Mouse (Mus musculus): Measurements from ENCODE around the gene Rora. TPM values are rescaled to one million over a fixed set of nuclear protein-coding genes. Genes with fewer than 3 reads are reported as not detected.

Rora gene
- total RNA-seq, 2 experiments from 2014 or later = 0.38 to 2.1 TPM

DNA sequence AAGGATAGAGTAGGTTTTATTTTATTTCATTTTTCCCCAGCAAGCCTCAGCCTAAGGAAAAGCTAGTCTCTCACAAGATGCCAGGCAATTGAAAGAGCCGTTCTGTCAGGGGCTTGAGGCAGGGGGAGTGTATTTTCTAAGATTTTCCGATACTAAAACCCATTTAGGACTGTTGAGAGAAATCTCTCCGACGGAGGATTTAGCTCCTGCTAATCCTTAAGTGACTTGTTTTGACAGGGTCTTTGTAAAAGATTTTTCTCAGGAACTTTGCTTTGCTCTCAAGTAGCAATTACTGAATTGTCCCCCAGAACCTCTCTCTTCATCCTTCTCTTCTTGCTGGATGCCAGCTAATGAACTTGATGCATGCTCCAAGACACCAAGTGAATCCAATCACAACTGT, 323.3 kb downstream of the Rora start:
- no peak for ATAC-seq (replicated peaks; ENCODE audit: low FRiP score, poor library complexity, severe bottlenecking)

DNA sequence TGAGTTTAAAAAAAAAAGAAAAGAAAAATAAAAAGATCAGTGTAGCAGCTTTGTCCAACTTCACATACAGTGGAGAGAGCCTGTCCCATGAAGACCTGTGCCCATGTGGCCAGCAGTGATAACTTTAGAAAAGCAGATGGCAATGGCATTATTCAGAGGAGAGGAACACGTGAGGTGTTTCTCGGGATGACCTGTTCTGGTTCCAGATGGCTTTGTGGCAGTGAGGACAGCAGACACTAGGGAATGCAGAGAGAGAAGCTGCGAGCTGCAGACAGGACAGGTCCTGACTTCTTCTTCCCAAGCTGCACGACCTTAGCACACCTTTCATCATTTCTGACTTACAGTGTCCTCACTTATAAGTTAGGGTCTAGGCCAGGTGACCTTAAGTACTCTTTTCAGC, 325.1 kb downstream of the Rora start:
- no peak for ATAC-seq (replicated peaks; ENCODE audit: low FRiP score, poor library complexity, severe bottlenecking)

DNA sequence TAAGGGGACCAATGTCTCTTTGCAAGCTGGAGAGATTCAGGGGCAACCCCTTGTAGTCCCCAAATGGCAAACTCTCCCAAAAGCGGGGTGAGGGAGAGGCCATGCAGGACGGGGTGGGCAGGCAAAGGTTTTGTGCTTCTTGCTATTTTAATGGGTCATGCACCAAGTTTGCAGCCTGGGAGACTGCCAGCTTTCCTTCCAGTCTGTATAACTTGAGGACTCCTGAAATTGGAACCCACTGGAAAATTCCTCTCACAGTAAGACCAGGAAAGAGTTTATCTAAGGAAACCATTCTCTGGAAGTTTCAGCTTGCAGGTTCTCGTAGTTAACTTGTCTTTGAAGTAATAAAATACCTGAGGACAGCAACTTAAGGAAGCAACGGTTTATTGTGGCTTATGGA, 326.5 kb downstream of the Rora start:
- ATAC-seq (replicated peaks; ENCODE audit: low FRiP score, poor library complexity, severe bottlenecking) = no peak

DNA sequence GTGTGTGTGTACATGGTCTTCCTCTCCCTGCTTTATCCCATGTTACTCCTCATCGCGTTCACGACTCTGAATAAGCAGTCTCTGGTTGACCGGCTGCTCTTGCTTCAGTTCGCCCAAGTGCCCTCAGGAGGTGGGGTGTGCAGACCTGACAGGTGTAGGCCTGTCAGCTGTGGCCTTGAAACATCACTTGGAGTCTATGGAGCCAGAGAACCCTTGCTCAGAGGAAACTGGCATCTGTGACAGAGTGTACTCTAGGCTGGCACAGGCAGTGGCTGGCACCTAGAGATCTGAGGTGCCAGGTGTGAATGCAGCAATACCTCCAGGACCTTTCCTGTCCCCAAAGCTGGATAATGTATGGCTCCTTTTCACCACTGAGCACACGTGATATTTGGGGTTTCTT, 331.5 kb downstream of the Rora start:
- ATAC-seq (replicated peaks; ENCODE audit: low FRiP score, poor library complexity, severe bottlenecking) = no peak

DNA sequence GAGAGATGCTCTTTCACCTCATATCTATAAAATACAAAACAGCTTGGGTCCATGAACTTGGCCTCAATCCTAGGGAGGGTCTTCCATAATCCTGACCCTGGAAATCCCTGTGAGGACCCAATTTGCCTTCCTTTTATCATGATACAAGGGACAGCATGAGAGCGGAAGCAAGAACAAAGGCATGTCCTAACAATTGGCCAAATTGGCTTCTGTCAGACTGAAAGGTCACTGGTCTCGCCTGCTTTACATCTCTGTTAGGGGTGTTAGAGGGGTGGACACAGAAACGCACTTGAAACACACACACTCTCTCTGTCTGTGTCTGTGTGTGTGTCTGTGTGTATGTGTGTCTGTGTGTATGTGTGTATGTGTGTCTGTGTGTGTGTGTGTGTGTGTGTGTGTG, 332.2 kb downstream of the Rora start:
- no peak for ATAC-seq (replicated peaks; ENCODE audit: low FRiP score, poor library complexity, severe bottlenecking)

DNA sequence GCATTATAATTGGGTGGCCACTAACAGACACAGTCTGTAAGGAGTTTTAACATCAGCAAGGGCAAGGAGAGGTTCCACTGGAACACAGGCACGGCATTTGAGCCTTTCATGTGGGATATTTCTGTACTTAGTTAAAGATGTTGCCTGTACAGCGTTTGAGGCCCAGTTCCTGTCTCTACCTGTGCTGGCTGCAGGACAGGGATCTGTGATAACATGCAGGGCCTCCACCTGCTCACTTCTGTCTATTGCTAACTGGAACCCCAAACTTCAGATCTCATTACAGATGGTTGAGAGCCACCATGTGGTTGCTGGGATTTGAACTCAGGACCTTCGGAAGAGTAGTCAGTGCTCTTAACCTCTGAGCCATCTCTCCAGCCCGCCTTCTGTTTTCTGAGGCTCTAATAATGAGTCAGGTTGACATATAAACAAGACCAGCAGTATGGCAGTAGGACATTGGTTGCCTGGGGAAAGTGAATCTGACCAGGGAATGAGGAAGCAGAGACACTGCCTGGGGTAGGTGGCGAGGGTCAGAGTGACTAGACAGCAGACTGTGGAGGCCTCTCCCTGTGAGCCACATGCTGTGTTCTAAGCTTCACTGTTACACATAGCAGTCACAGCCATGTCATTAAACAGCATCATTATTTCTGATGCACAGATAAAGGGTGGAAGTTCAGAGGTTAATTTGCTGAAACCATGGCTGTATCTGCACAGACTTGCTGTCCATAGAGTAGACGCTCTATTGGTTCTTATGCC, 333.9 kb downstream of the Rora start:
- ATAC-seq (replicated peaks; ENCODE audit: low FRiP score, poor library complexity, severe bottlenecking) = no peak

DNA sequence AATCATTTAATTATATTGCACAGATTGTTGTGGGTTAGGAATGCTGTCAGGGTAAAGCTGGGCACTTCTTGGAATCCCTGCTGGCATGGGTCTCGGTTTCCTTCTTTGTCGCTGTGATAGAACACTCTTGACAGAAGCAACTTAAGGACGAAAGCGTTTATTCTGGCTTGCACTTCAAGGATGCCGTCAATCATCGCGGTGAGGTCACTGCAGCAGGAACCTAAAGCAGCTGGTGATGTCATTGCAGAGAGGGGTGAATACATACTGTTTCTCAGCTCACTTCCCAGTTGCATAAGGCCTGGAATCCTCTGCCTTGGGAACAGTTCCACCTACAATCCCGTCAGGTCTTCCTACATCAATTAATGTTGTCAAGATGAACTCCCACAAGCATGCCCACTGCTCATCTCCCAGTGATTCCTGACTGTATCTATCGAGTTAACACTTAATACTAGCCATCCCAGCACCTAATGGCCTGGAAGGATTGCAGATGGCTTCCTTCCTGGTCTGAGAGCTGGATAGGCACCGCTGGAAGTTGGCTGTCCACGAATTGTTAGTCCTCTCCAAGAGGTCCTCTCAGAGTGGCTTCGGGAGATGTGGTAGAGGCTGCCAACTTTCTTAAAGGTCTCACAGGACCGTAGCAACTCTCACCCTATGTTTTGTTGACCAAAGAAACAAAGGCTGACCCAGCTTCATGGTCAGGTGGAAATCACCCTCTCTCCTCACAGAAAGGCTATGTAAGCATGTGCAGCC, 334.8 kb downstream of the Rora start:
- no peak for ATAC-seq (replicated peaks; ENCODE audit: low FRiP score, poor library complexity, severe bottlenecking)

DNA sequence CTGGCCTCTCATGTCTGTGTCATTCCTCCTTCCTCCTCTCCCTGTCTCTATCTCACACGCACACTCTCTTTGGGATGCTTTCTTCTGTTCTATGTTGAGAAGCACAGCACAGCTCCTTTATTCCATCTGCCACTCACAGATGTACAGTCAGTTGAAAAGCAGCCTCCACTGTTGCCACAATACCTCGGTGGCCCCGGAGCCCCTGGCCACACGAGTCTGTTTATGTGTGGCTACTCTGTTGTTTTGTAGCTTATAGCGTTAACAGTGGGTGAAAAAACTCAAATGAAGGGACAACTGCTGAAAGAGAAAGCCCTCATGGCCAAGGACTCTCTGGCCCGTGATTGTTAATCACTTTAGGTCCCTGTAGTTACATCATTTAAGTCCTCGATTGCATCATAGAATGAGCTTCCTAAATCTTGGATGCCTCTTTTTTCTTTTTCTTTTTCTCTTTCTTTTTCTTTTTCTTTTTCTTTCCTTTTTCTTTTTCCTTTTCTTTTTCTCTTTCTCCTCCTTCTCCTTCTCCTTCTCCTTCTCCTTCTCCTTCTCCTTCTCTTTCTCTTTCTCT, 336.4 kb downstream of the Rora start:
- ATAC-seq (replicated peaks; ENCODE audit: low FRiP score, poor library complexity, severe bottlenecking) = no peak

DNA sequence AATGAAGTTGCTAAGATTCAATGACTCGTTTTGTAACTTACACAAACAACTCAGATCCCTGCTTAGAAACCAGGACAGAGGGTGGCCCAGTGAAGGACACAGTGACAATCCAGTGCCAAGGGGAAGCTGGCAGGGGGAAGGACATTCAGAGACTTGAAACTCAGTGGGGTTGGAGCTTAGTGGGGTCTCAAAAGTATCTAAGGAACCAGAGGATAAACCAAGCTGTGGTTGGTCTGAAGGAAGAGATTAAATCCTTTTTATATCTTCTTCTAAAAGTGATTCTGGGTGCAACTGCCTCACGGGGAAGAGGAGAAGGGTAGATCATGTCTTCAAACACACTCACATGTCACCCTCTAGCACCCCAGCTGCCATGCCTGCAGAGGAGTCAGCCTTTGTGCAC, 340.3 kb downstream of the Rora start:
- no peak for ATAC-seq (replicated peaks; ENCODE audit: low FRiP score, poor library complexity, severe bottlenecking)

DNA sequence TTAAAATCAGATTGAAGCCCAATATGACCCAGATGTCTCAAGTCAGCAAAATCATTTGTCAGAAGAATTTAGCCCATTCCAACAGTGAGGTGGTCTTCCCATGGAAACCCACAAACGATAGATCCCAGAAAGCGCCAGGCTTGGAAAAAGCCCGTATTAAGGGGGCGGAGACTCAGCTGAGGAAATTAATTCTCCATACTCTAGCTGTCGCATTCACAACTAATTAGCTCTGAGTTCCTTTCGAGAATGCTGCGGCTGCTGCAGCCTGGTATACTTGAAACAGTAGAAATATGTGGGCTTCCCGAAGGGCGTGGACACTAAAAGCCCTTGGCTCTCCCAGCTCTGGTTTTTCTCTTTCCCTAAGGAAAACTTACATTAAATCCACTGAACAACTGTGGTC, 345.4 kb downstream of the Rora start:
- no peak for ATAC-seq (replicated peaks; ENCODE audit: low FRiP score, poor library complexity, severe bottlenecking)

DNA sequence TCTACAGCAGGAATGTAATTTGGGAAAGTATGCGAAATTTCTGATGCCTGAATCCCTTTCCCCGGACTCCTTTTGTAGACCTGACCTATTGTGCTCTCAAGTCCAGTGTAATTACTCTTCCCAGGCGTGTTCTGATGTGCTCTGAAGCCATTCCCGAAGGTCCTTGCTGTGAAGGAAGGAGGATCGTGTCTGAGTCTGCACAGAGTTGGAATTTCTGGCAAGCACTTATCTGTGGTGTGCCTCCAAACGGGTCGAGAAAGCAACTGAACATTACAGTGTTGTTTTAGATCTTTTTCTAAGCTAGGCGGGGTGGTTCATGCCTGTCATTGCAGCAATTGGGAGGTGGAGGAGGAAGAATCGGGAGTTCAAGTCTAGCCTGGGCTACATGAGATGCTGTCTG, 350.9 kb downstream of the Rora start:
- ATAC-seq (replicated peaks; ENCODE audit: low FRiP score, poor library complexity, severe bottlenecking) = no peak

DNA sequence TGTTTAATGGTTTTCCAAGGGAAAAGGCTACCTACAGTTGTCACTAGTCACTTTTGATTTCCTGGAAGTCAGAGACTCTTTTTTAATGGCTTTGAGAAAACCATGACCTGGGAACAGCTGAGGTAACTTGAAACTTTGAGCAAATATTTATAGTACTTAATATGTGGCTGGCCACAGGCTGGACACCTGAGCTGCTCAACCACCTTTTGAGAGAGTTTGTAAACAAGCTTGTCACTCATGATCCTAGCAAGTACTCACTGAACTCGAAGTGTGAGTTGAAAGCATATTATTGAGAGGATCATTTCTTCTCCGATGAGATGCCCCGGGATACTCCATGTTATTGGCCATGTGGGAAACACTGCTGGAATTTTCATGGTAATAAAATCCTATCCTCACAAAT, 353.1 kb downstream of the Rora start:
- no peak for ATAC-seq (replicated peaks; ENCODE audit: low FRiP score, poor library complexity, severe bottlenecking)

DNA sequence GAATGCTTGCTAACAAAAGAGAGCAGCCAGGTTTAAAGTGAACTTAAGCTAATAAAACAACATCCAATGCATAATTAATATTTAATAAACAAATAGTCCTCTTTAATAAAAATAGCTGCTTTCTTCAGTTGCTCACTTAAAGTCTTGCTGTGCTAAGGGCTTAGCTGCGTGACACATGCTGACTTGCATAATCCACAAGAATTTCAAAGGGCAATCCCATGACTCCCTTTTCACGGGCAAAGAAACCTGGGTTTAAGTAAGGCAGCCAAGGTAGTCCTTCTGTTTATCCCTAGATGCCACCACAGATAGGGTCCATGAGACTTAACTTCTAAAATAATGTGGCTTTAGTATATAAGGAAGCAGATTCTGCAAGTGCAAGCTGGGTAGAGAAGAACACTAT, 355.1 kb downstream of the Rora start:
- ATAC-seq (replicated peaks; ENCODE audit: low FRiP score, poor library complexity, severe bottlenecking) = no peak

DNA sequence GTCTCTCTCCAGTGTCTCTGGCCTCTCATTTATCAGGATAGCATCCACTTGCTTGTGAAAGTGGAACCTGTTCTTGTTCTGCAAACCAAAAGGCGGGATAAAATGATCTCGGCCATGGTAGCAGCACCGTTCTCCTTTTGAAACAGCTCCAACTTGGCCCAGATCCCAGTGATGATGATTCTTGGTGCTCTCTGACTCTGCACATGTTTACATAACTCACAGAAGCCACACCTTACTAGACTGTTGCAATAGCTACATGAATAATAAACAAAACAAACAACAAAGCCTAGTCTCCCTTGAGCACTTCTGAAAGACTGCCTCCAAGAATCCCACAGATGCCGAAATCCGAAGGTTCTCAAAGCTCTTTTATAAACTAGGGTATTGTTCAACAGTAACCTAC, 357.3 kb downstream of the Rora start:
- ATAC-seq (replicated peaks; ENCODE audit: low FRiP score, poor library complexity, severe bottlenecking) = no peak

DNA sequence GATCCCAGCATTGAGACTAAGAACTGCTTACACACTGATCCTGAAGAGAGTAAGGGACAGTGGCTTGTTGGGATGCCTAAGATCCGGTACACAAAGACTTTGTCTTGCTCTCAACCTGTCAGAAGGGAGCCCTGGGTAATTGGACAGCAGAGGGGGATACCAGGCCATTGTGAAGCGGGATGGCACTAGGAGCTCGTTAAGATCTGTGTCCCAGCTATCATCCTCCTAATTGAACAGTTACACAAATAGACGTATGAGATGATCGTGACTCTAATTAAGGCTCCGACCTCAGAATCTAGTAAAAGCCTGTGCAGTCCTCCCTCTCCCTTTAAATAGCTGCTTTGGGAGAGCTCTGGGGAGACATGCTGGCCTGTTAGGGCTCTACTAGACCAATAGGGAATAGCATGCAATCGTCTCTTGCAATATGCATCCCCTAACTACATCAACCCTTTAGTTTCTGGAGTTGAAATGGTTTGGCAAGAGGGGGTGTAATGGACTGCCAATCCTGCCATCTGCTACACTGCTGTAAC, 359.7 kb downstream of the Rora start:
- ATAC-seq (replicated peaks; ENCODE audit: low FRiP score, poor library complexity, severe bottlenecking) = no peak

DNA sequence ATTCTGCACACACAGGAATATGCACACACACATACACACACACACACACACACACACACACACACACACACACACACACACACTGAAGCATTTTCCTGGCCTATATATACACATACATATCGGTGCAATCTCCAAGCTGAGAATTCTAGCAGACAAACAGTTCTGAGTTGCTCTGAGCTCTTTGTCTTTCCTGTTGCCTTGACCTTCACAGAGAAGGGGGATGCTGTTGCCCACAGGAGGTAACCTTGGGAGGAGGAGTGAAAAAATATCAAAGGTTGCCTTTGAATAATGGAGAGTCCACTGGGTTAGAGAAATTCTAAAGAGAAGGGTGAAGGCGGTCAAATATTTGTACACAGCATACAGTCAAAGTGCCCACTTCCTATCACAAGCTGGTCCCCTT, 360.6 kb downstream of the Rora start:
- no peak for ATAC-seq (replicated peaks; ENCODE audit: low FRiP score, poor library complexity, severe bottlenecking)

DNA sequence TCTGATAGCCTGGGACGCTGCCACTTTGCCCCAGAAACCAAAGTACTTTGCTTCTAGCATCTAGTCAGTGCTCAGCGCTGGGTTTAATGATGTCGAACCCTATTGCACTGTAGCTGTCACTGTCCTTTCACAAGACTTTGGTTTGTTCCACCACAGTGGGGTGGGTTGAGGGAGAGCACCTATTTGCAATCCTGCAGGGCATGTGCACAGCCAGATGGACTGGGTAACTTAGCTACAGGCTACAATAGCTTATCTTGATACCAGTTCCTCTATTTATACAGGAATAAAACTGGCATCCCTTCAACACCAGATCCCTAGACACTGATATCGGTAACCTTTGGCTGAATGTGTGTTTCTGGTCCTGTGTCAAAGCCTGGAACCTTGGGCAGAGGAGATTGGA, 366.8 kb downstream of the Rora start:
- no peak for ATAC-seq (replicated peaks; ENCODE audit: low FRiP score, poor library complexity, severe bottlenecking)

DNA sequence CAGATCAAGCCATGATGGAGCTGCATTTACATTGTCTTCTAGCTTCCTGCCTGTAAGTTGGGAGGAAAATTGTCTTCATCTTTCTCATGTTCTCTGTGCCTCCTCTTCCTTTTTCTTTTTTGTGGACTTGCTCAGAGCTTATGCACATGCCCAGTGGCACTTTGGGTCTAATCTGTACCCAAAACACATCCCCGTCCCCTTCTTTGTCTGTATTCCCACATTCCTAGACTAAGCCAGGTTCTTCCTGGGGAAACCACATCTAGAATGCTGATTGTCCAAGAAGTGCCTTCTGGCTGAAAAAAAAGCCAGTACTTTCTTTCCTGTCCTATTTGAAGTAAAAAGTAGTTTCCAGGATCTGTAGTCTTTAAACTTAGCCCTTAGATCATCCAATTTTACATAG, 367.9 kb downstream of the Rora start:
- no peak for ATAC-seq (replicated peaks; ENCODE audit: low FRiP score, poor library complexity, severe bottlenecking)

DNA sequence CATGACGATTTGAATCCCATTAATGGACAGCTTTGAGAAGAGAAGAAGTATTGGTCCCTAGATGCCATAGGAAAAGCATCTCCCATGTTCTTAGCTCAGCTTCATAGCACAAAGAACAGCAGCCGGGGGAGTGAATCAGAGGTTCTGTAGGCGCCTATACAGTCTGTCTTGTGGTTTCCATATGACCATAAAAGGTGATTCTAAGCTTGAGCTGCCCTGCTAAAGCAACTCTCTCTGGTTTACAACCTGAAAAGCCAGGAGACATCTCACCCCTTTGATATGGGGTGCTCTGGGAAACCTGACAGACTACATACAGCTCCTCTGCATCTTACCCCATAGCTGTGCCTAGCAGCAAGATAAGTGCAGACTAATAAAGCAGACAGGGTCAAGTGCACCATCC, 369.7 kb downstream of the Rora start:
- no peak for ATAC-seq (replicated peaks; ENCODE audit: low FRiP score, poor library complexity, severe bottlenecking)

DNA sequence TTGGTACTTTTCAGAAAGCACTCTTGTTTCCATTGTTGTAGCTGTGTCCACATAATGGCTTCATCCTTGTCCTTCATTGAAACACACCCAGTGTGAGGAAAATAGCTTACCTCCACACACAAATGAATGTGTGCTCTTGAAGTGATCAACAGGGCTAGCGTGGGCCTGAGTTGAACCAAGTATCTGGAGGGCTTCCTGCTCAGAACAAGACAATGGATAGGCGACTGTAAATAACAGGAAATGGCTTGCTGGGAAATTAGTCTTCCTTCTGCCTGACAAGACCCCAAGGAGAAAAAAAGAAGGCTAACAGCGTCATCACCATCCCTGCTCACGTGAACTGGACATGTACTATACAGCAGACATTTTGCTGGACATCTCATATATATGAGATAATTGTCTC, 374.6 kb downstream of the Rora start:
- ATAC-seq (replicated peaks; ENCODE audit: low FRiP score, poor library complexity, severe bottlenecking) = no peak

DNA sequence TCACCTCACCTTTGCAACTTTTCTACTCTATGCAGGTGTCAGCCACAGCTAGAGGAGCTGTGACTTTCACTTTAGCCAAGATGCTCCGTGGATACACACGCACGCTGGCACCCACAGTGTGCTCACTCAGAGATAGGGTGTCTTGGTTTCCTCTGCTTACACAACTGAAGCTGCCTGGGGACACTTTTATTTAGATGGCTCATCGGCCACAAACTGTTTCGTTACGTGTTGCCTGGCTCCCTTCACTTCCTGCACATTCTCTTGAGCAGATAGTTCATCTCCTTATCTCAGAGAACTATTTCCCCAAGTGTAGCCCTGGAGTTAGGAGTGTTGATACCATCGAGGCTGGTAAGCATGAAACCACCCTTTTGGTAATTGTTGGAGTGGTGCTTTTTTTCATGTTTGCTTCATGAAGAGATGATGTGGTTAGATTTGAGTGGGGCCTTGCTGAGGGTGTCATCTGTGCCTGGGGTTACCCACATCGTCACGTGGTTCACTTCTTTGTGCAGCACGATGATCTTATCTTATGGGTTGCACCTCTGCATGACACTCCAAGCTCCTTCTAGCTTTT, 380.8 kb downstream of the Rora start:
- no peak for ATAC-seq (replicated peaks; ENCODE audit: low FRiP score, poor library complexity, severe bottlenecking)
